Mouse (Mus musculus) erythroblast, embryonic 14.5 days (primary cell): ENCODE results near the gene Gpr62.

Experiments used
- GATA1 ChIP-seq: IDR thresholded peaks from 2 replicates; pipeline ENCODE4 v1.6.1; 2012; ENCODE audit warnings: low read length, inconsistent platforms, mixed read lengths
- TAL1 ChIP-seq: IDR thresholded peaks from 3 replicates; pipeline ENCODE4 v1.6.1; 2012; ENCODE audit warnings: low read length, inconsistent platforms, mixed read lengths

GRCm38 (mm10) chr9:106471892-106472291, 6.2 kb upstream of the Gpr62 start:
- TF ChIP-seq TAL1 (no peak), GATA1 (no peak)
